Mouse (Mus musculus) kidney, adult 2 months (tissue): ENCODE measurements around the gene Tmem255b.

ENCODE experiments used
- CTCF ChIP-seq: fragments of 200-500 bp; conservative IDR thresholded peaks from 2 replicates; pipeline ENCODE4 v1.5.1; 2011; ENCODE audit warnings: low read depth, mild to moderate bottlenecking, control low read depth, low read length, moderate library complexity, mixed read lengths; ENCODE audit not compliant: insufficient read depth, insufficient read length
- POLR2A ChIP-seq: fragments of 200-500 bp; IDR thresholded peaks from one replicate; pipeline ENCODE4 v1.6.1; 2011; ENCODE audit warnings: low read depth, low read length, control low read depth

GRCm38 (mm10) chr8:13434889-13435288 is at the start of gene Tmem255b:
- no peak for TF ChIP-seq CTCF
- TF ChIP-seq POLR2A, result no peak
